Mouse (Mus musculus): ENCODE measurements around the gene Sp8.

Gene Sp8

GRCm38 (mm10) chr12:118848496-118849202, 2.5 kb downstream of the Sp8 start:
- DNase-seq (ENCODE audit: low read depth, low spot score), result no peak

GRCm38 (mm10) chr12:118849203-118849861, 3.2 kb downstream of the Sp8 start:
- DNase-seq (ENCODE audit: low read depth, low spot score), result no peak

GRCm38 (mm10) chr12:118849996-118850395, 3.9 kb downstream of the Sp8 start:
- DNase-seq (ENCODE audit: low read depth, low spot score), result no peak

GRCm38 (mm10) chr12:118850851-118851410, 4.8 kb downstream of the Sp8 start:
- no peak for DNase-seq (ENCODE audit: low read depth, low spot score)

GRCm38 (mm10) chr12:118853331-118853730, 7.2 kb downstream of the Sp8 start:
- DNase-seq (ENCODE audit: low read depth, low spot score), result no peak

- no peak for DNase-seq (ENCODE audit: low read depth, low spot score)
Measured at GRCm38 (mm10) chr12:118854401-118854800, 8.3 kb downstream of the Sp8 start.

GRCm38 (mm10) chr12:118854831-118855453, 8.8 kb downstream of the Sp8 start:
- peak; percentile 36 for DNase-seq (ENCODE audit: low read depth, low spot score)

GRCm38 (mm10) chr12:118856151-118856550, 10.0 kb downstream of the Sp8 start:
- no peak for DNase-seq (ENCODE audit: low read depth, low spot score)

GRCm38 (mm10) chr12:118872673-118873072, 26.5 kb downstream of the Sp8 start:
- DNase-seq (ENCODE audit: low read depth, low spot score), result no peak

GRCm38 (mm10) chr12:118882790-118883189, 36.7 kb downstream of the Sp8 start:
- DNase-seq (ENCODE audit: low read depth, low spot score), result no peak

- DNase-seq (ENCODE audit: low read depth, low spot score), result no peak
Measured at GRCm38 (mm10) chr12:118887964-118888363, 41.8 kb downstream of the Sp8 start.
